Mouse (Mus musculus): ENCODE measurements around the gene Plekha1. TPM values are rescaled to one million over a fixed set of nuclear protein-coding genes. Genes with fewer than 3 reads are reported as not detected.
A peak's percentile ranks its signal among the peaks of the same experiment; 100 is the strongest.

Gene Plekha1
- total RNA-seq, 1 experiment: 52.4 TPM

DNA sequence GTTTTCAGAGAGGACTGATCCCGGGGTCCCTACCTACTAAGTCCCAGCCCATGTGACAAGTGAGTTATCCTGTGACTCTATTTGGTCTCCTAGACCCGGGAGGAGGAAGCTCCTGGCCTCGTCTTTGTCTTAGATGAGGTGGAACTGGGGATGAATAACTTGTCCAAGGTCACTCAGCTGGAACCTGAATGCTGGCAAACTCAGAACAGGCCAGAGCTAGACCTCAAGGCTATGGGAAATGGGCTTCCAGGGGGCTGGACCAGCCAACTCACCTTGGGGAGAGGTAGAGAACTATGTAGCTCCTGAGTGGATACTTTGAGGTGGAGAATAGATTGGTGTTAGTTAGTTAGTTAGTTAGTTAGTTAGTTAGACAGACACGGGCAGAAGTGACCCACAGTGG is 72.4 kb downstream of the Plekha1 start:
- DNase-seq (ENCODE audit: low read depth, low spot score): no peak

DNA sequence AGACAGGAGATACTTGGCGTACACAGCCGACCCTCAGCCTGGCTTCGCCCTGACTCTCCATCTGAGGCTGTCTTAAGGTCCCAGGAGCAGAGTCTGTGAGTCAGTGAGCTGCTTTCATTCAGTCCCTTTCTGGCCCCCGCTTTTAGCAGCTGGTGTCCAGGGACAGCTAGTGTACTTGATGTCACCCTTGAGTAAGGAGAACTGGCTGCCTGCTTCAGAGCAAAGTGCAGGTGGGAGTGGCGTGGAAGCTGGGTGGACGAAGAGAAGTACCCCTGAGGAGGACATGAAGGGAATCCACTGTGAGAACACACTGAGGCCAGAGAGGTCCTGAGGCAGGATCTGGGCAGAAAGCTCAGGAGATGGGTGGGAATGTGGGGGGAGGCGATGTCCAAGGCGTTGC is 73.3 kb downstream of the Plekha1 start:
- DNase-seq (ENCODE audit: low read depth, low spot score): no peak
- TF ChIP-seq ZNF384 (IDR thresholded peaks at IDR 0.05; ENCODE audit: low read depth, low read length): no peak
- Histone ChIP-seq H3K4me3 (ENCODE audit: insufficient read depth in 1 of 2, low read depth in 1 of 2, low read length in 2 of 2, poor library complexity in 1 of 2, severe bottlenecking in 1 of 2) (no peak overlapping the region), H3K27ac (ENCODE audit: insufficient read depth, low read depth, low read length, poor library complexity, severe bottlenecking) (no peak overlapping the region), H3K4me1 (ENCODE audit: control insufficient read depth in 2 of 2, insufficient read depth in 2 of 2, low read length in 2 of 2, poor library complexity in 1 of 2) (peaks cover 0 to 4% of the 10 kb centered on the region in 2 experiments; a peak in 2 of 4 replicates), H3K9ac (ENCODE audit: insufficient read depth, low read depth, low read length, poor library complexity, severe bottlenecking) (no peak overlapping the region), H3K36me3 (ENCODE audit: control insufficient read depth, insufficient read depth, low read length, poor library complexity, severe bottlenecking) (no peaks in the 10 kb centered on the region), H3K9me3 (ENCODE audit: control insufficient read depth, insufficient read depth, low read depth, low read length) (no peaks in the 10 kb centered on the region)
- in situ Hi-C loops (cut with MboI; ENCODE audit: low sequenced_read_pairs in 2 of 2, unreplicated experiment in 2 of 2): no loop called here

More for the DNA sequence above, 72.4 kb downstream of the Plekha1 start:
- no peak overlapping the region for H3K4me3 ChIP-seq (ENCODE audit: insufficient read depth in 1 of 2, low read depth in 1 of 2, low read length in 2 of 2, poor library complexity in 1 of 2, severe bottlenecking in 1 of 2)
- H3K36me3 ChIP-seq (ENCODE audit: control insufficient read depth, insufficient read depth, low read length, poor library complexity, severe bottlenecking): no peaks in the 10 kb centered on the region
- no peaks in the 10 kb centered on the region for H3K9me3 ChIP-seq (ENCODE audit: control insufficient read depth, insufficient read depth, low read depth, low read length)
- H3K27ac ChIP-seq (ENCODE audit: insufficient read depth, low read depth, low read length, poor library complexity, severe bottlenecking): no peak overlapping the region
- no peak overlapping the region for H3K9ac ChIP-seq (ENCODE audit: insufficient read depth, low read depth, low read length, poor library complexity, severe bottlenecking)
- H3K4me1 ChIP-seq (ENCODE audit: control insufficient read depth in 2 of 2, insufficient read depth in 2 of 2, low read length in 2 of 2, poor library complexity in 1 of 2): no peaks in the 10 kb centered on the region; a peak in 2 of 4 replicates
- in situ Hi-C loops (cut with MboI; ENCODE audit: low sequenced_read_pairs in 2 of 2, unreplicated experiment in 2 of 2): no loop called here
- TF ChIP-seq ZC3H11A (IDR thresholded peaks at IDR 0.05; ENCODE audit: borderline replicate concordance, low read depth, low read length) (no peak), ZNF384 (IDR thresholded peaks at IDR 0.05; ENCODE audit: low read depth, low read length) (no peak), HCFC1 (IDR thresholded peaks at IDR 0.05; ENCODE audit: borderline replicate concordance, insufficient read depth, low read length) (no peak), MAFK (IDR thresholded peaks at IDR 0.05; ENCODE audit: insufficient read depth, low read depth, low read length) (no peak), CHD2 (IDR thresholded peaks at IDR 0.05; ENCODE audit: low read depth, low read length) (no peak)

DNA sequence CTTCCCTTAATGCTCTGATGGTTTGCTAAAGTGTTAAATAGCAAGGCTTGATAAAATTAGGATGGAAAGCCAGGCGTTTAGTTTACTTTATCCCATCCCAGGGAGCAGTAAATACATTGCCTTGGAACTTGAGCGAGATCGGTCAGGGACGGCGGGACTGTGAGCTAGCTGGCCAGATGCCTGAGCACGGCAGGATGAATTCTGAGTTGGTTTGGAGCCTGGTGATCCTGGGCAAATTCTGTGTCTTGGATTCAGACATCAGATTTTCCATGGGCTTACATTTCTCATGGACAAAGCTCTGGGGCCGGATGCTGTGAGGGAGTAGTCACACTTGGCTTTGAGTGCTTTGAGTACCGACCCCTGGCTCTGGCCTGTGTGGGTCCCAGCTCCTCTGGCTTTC is 75.2 kb downstream of the Plekha1 start:
- no peak for DNase-seq (ENCODE audit: low read depth, low spot score)
- in situ Hi-C loops (cut with MboI; ENCODE audit: low sequenced_read_pairs in 2 of 2, unreplicated experiment in 2 of 2): no loop called here

DNA sequence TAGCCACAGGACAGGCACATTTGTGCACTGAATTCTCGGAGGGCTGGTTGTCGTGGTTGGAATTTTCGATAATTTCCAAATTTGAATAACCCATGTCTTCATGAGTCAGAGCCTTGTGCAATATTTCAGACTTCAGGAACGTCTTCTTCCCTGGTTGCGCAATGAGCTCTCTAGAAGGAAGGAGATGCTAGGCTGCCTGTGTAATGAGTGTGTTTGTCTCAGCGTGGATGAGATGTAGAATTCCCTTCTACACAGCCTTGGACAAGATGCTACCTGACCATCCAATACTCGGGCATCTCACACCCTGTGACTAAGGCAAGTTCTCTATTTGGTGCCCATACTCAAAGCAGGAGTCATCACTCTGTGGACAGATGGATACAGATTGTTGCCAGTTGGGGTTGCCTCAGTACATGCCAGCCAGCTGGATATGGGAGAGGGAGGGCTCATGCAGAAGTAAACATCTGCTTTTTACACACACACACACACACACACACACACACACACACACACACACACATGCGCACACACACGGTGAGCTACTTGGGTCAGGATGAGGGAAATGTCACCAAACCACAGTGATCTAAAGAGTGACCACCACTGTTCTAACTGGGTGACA is 77.8 kb downstream of the Plekha1 start:
- TF ChIP-seq HCFC1 (IDR thresholded peaks at IDR 0.05; ENCODE audit: borderline replicate concordance, insufficient read depth, low read length) (no peak), CHD2 (IDR thresholded peaks at IDR 0.05; ENCODE audit: low read depth, low read length) (no peak), ZNF384 (IDR thresholded peaks at IDR 0.05; ENCODE audit: low read depth, low read length) (no peak), ZC3H11A (IDR thresholded peaks at IDR 0.05; ENCODE audit: borderline replicate concordance, low read depth, low read length) (no peak), MAFK (IDR thresholded peaks at IDR 0.05; ENCODE audit: insufficient read depth, low read depth, low read length) (no peak)
- H3K9me3 ChIP-seq (ENCODE audit: control insufficient read depth, insufficient read depth, low read depth, low read length): no peaks in the 10 kb centered on the region
- no peaks in the 10 kb centered on the region for H3K36me3 ChIP-seq (ENCODE audit: control insufficient read depth, insufficient read depth, low read length, poor library complexity, severe bottlenecking)
- peak overlapping the region; percentile 20; the same call in 1 of the 2 replicates for H3K27ac ChIP-seq (ENCODE audit: insufficient read depth, low read depth, low read length, poor library complexity, severe bottlenecking)
- peaks cover 7 to 23% of the 10 kb centered on the region in 2 experiments; a peak in 3 of 4 replicates for H3K4me1 ChIP-seq (ENCODE audit: control insufficient read depth in 2 of 2, insufficient read depth in 2 of 2, low read length in 2 of 2, poor library complexity in 1 of 2)
- H3K4me3 ChIP-seq (ENCODE audit: insufficient read depth in 1 of 2, low read depth in 1 of 2, low read length in 2 of 2, poor library complexity in 1 of 2, severe bottlenecking in 1 of 2): no peak overlapping the region
- in situ Hi-C loops (cut with MboI; ENCODE audit: low sequenced_read_pairs in 2 of 2, unreplicated experiment in 2 of 2): no loop called here
- no peak for DNase-seq (ENCODE audit: low read depth, low spot score)
- no peak overlapping the region for H3K9ac ChIP-seq (ENCODE audit: insufficient read depth, low read depth, low read length, poor library complexity, severe bottlenecking)

More for the DNA sequence above, 75.2 kb downstream of the Plekha1 start:
- Histone ChIP-seq H3K4me3 (ENCODE audit: insufficient read depth in 1 of 2, low read depth in 1 of 2, low read length in 2 of 2, poor library complexity in 1 of 2, severe bottlenecking in 1 of 2) (no peak overlapping the region), H3K9me3 (ENCODE audit: control insufficient read depth, insufficient read depth, low read depth, low read length) (no peaks in the 10 kb centered on the region), H3K36me3 (ENCODE audit: control insufficient read depth, insufficient read depth, low read length, poor library complexity, severe bottlenecking) (no peaks in the 10 kb centered on the region), H3K4me1 (ENCODE audit: control insufficient read depth in 2 of 2, insufficient read depth in 2 of 2, low read length in 2 of 2, poor library complexity in 1 of 2) (peaks cover 7 to 16% of the 10 kb centered on the region in 2 experiments; a peak in 3 of 4 replicates), H3K27ac (ENCODE audit: insufficient read depth, low read depth, low read length, poor library complexity, severe bottlenecking) (no peak overlapping the region), H3K9ac (ENCODE audit: insufficient read depth, low read depth, low read length, poor library complexity, severe bottlenecking) (no peak overlapping the region; the same call in 1 of the 2 replicates)
- no peak for TF ChIP-seq CHD2 (IDR thresholded peaks at IDR 0.05; ENCODE audit: low read depth, low read length)
- no peak for TF ChIP-seq ZC3H11A (IDR thresholded peaks at IDR 0.05; ENCODE audit: borderline replicate concordance, low read depth, low read length)
- TF ChIP-seq HCFC1 (IDR thresholded peaks at IDR 0.05; ENCODE audit: borderline replicate concordance, insufficient read depth, low read length): no peak
- no peak for TF ChIP-seq ZNF384 (IDR thresholded peaks at IDR 0.05; ENCODE audit: low read depth, low read length)

All from ES-E14 (cell line).